Mouse (Mus musculus) cerebellum, adult 2 months (tissue): Measurements from ENCODE around the gene Agap1.

ENCODE experiments used
- CTCF ChIP-seq: fragments of 200-500 bp; IDR thresholded peaks from 2 replicates; pipeline ENCODE4 v1.5.1; 2011; ENCODE audit warnings: low read depth, mild to moderate bottlenecking, control low read depth, low read length, moderate library complexity, borderline replicate concordance; ENCODE audit not compliant: insufficient read depth
- POLR2A ChIP-seq: fragments of 200-500 bp; IDR thresholded peaks from 2 replicates; pipeline ENCODE4 v1.6.1; 2011; ENCODE audit warnings: low read length, control low read depth, borderline replicate concordance; ENCODE audit not compliant: insufficient read depth

DNA sequence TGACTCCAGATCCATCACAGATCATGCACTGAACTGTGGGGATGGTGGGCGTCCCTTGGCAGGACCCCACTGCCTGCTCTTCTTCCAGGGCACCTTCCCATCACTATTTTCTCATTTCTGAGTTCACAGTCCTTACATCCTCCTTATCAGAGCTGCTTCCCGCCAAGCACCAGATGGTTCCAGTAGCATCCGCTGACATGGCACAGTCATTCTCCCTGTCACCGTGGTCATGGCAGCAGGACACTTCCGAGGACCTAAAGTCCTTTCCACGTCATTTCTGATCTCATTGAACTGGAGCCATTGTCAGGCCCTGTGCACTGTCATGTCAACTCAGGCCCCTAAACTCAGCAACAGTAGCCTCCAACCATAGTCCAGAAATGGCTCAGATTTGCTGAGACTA lies 251.1 kb downstream of the Agap1 start:
- TF ChIP-seq CTCF: no peak
- TF ChIP-seq POLR2A: no peak
